Mouse (Mus musculus) lung, postnatal 4 days (tissue): ENCODE measurements around the gene Eftud2.

Source experiments
- DNase-seq, 2 experiments: peaks; one replicate each; pipeline ENCODE4 v3.0.0; 2021

Eftud2 gene

DNA sequence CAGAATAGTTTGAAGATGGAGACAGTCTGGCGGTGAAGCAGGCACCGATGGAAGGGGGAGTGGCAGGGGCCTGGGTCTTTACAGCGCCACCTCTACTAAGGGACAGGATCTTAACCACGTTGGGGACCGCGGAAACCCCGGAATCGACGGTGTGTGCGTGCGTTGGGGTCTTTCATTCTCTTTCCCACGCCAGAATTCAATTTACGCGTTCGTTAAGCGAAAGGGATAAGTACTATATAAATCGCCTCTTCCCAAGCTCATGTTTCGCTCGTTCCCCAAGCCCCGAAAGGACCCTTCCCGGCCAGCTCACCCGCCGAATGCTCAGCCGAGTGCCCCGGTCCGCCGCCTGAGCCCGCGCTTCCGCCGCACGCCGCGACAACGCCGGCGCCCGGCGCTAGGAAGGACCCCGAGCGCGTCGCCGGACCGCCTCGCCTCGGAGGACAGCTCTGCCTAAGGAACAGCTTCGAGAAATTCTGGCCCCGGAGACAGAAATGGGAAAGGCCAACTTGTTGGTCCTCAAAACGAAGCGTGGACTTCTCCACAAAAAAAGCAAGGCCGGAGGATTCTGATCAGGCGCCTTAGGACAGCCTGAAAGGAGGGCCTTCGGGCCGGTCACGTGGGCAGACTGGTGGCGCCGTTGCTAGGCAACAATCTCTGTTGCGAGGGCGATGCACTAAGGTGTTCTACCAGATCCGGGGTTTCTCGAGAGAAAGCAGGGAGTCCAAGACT lies at the start of gene Eftud2, which contains the start of gene Ccdc103:
Gene Eftud2 (minus strand): TSS at position 401 of the 729 bp plus-strand sequence.
Gene Ccdc103 (plus strand): TSS at position 620 of the 729 bp plus-strand sequence.
- DNase-seq: peak; percentile 91 to 94

DNA sequence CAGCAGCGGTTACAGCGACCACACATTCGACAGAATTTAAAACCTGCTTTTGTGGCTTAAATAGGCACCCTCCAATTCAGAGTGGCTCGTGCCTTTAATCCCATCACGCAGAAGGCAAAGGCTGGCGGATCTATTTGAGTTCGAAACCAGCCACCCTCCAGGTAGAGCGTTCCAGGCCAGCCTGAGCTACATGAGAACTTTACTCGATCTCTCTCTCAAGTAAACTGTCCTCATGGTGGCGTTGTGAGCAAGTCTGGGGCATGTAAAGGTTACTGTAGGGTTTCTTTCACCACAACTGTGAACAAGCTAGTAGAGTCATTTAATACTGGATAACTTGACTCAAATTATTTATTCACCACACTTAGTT lies 44.5 kb upstream of the Eftud2 start:
- DNase-seq: no peak

GRCm38 (mm10) chr11:102924557-102925350 lies 44.0 kb upstream of the Eftud2 start, which contains the start of gene Kif18b:
Gene Kif18b (minus strand): TSS chr11:102925124.
- DNase-seq: peak; percentile 95 to 96

- DNase-seq: no peak
Measured at GRCm38 (mm10) chr11:102921491-102921890, 40.7 kb upstream of the Eftud2 start.

DNA sequence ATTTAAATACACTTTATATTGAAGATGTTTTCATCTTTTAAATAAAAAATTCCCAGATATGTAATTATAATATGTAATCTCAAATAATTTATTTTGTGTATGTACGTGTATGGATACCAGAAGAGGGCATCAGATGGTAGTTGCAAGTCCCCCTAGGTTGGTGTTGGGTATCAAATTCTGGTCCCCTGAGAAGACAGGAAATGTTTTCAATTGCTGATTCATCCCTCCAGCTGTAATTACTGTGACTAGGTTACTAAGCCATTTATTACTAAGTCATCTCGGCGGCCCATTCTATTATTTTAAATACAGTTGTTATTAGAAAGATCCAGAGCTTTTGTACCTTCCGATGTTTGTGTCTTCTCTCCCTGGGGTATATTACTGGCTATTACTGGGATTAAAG lies 37.3 kb upstream of the Eftud2 start:
- DNase-seq: no peak

DNA sequence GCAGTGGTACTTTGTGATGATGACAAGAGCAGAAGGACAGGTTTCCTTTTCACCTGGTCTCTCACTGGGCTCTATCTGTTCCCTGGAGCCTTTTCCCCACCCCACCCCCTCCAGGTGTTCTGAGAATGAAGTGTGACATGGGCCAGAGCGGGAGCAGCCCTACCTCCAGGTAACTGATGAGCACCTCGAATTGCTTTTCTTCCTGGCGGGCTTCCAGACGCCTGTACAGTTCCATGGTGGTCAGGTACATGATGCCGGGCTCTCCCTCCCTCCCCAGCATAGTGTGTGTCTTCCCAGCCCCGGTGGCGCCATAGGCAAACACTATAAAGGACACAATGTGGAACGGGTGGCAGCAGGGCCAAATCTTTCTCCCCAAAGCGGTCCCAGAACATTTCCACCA lies 34.6 kb upstream of the Eftud2 start:
- no peak for DNase-seq

GRCm38 (mm10) chr11:102911376-102911775 lies 30.6 kb upstream of the Eftud2 start:
- no peak for DNase-seq

DNA sequence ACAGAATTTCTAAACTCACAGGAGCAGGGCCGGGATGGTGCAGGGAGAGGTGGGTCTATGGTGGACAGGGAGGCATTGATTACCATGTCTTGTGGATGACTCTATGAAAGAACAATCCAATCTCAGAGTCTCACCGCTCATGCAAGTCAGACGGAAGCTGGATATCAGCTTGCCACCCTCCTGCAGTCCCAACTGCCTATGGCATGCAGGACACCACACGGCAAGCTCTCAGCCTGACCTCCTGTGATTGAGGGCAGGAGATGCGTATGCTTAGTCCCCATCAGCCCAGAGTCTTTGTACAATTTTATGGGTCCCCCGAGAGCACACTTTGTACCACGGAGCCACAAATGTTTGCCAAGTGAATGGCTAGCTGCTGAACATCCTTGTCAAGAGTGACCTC lies 22.9 kb upstream of the Eftud2 start:
- no peak for DNase-seq

DNA sequence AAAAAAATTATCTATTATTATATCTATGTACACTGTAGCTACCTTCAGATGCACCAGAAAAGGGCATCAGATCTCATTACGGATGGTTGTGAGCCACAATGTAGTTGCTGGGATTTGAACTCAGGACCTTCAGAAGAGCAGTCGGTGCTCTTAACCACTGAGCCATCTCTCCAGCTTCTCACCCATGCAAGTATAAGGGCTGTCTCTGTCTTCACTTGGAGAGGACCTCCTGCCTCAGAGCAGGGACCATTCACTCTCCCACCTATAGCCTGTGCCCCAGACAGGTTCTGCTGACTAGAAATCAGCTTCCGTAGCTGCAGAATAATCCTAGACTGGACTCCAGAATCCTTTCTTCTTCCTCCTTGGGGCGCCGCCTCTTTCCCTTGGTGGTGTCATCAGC lies 21.3 kb upstream of the Eftud2 start:
- no peak for DNase-seq

GRCm38 (mm10) chr11:102901199-102901598 lies 20.4 kb upstream of the Eftud2 start:
- DNase-seq: no peak

- DNase-seq: peak; percentile 70 to 86
Measured at GRCm38 (mm10) chr11:102900763-102901162, 20.0 kb upstream of the Eftud2 start, which contains the start of gene Gfap. Gene Gfap (minus strand): TSS chr11:102900912.

DNA sequence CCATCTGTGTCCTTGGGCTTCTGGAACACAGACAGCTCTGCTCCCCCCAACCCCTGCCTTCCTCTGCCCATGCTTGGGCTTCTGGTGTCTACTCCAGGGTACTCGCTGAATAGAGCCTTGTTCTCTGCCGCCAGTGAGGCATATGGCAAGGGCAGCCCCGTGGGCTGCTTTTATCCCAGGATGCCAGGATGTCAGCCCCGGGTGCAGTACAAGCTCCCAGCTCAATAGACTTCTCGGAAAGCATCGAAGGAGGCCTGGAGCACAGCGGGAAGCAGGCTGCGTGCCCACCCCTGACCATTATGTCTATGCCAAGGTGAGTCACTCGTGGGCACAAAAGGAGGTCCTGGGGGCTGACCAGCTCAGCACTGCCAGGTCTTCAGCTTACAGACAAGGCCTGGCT lies 17.6 kb upstream of the Eftud2 start:
- DNase-seq: no peak

- no peak for DNase-seq
Measured at GRCm38 (mm10) chr11:102896641-102897040, 15.9 kb upstream of the Eftud2 start.

- DNase-seq: no peak
Measured at GRCm38 (mm10) chr11:102895779-102896178, 15.0 kb upstream of the Eftud2 start.

GRCm38 (mm10) chr11:102894716-102895115 lies 13.9 kb upstream of the Eftud2 start:
- no peak for DNase-seq

DNA sequence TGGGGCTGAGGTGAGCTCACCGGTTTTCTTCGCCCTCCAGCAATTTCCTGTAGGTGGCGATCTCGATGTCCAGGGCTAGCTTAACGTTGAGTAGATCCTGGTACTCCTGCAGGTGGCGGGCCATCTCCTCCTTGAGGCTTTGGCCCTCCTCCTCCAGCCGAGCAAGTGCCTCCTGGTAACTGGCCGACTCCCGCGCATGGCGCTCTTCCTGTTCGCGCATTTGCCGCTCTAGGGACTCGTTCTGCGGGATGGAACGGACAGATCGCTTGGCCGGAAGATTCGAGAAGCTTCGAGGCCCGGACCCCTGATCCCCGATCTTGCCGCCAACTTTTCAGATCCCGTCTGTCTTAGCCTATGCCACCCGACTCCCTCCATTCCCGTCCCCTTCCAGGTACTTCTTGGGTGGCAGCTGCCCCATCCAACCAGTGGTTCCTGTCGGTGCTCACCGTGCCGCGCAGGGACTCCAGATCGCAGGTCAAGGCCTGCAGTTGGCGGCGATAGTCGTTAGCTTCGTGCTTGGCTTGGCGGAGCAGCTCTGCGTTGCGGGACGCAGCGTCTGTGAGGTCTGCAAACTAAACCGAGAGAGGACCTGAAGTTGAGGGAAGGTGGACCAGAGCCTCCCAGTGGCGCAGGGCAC lies 12.3 kb upstream of the Eftud2 start:
- peak; percentile 79 to 85 for DNase-seq

DNA sequence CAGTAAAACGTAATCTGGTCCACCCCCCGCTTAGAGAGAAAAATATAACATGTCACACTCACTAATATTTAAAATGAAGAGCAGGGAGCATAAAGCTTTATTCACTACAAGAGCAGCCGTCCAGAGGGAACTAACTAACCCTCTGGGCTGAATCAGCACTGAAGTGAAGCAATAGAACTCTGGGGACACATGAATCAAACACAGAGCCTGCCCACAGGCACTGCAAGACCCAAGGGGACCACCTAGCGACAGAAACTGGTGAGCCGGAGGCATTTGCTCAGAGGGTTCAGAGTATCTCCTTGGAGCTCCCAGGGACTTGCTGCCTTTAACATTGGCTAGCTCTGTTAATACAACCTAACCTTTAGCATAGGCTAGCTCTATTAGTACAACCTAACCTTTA lies 9.3 kb upstream of the Eftud2 start:
- DNase-seq: no peak

DNA sequence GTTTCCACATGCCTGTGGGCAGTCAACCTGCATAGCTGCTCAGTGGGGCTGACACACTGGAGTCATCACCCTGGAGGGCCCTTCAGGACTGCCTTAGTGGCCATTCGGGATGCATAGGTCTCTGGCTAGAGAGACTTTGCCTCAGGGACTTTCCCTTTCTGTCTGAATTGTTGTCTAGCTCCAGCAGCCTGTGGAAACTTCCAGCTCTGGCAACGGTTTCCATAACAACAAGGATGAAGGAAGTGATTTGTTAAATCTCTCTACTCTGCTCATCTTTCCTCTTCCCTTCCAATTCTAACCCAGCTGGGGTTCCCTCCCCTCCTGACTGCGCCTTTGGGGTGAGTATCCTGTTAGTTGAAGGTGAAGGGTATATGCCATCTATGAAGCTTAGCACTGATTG lies 7.3 kb upstream of the Eftud2 start:
- no peak for DNase-seq

DNA sequence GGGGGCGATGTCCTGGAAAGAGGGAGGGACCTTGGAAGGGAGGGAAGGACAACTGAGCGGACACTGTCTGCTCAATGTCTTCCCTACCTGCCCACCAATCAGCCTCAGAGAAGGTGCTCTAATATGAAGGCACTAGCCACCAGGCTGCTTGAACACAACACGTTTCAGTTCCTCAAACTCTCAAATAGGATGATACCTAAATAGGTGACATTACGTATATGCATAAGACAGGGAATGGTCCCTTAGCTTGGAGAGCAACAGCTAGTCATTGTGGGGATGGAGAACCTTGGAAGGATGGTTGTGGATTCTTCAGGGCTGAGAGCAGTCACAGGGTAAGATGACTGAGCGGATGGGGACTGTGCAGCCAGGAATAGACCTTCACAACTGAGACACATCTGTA lies 6.6 kb upstream of the Eftud2 start:
- no peak for DNase-seq

DNA sequence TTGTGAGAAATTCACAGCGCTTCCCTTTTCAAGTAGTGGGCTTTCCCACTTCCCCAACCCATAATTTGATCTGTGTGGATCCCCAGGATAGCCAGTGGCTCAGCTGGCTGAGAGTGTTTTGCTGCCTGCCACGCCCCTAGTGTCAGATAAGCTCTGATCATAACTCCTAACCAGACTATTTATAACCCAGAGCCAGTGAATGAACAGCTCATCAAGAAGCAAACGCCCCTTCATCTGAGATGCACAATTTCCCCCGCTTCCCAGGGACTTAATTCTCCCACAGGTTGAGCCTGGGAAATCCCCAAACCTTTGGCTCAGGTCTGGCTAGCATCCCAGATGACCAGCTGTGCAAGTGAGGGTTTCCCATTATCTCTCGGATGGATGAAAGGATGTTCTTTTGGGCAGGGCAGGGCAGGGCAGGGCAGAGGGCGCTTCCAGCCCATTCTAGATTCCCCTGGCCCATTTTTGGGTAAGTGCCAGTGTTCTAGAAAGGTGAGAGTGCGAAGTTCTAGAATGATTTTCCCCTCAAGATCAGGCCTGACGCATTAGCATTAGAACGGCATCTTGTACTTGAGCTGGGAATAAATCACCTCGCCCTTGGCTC lies 3.9 kb upstream of the Eftud2 start, which contains the start of gene Fam187a:
Gene Fam187a (plus strand): TSS at position 554 of the 604 bp plus-strand sequence.
- DNase-seq: no peak

GRCm38 (mm10) chr11:102881314-102882198 lies 771 bp upstream of the Eftud2 start:
- no peak for DNase-seq

DNA sequence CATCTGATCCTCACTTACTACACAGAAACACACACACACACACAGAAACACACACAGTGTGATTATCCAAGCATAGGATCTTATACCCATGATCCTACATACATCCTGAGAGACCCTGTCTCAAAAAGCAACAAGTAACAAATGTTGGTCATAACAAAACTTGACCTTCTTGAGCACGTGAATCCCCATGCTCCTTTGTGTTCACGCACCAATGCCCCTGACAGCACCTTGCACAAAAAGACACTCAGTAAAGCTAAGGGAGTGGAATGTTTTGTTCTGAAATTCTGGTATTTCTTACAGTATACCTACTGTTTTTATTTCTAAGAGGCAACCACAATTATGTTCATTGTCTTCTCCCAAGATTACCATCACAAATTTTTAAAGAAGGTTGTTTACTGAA lies 1.2 kb downstream of the Eftud2 start:
- DNase-seq: no peak
